Mouse (Mus musculus) limb, embryonic 15.5 days (tissue): ENCODE data around the gene Cntnap2. TPM values are rescaled to one million over a fixed set of nuclear protein-coding genes. Genes with fewer than 3 reads are reported as not detected.

Source experiments
- ATAC-seq: fragments of 200-750 bp; cut with Nextera tagmentation; 2 replicates; pipeline ENCODE4 v1.8.0; 2017; ENCODE audit warnings: low read depth, moderate TSS enrichment; ENCODE audit not compliant: insufficient number of reproducible peaks, low FRiP score, low TSS enrichment
- H3K27ac ChIP-seq: fragments of 300-500 bp; sonication (generic); 2 replicates; pipeline ENCODE4 v1.5.1; 2015; ENCODE audit warnings: moderate library complexity, mild to moderate bottlenecking, inconsistent platforms
- H3K27me3 ChIP-seq: fragments of 300-500 bp; sonication (generic); 2 replicates; pipeline ENCODE4 v1.6.1; 2015; ENCODE audit warnings: inconsistent platforms
- H3K36me3 ChIP-seq: fragments of 300-500 bp; sonication (generic); 2 replicates; pipeline ENCODE4 v1.6.1; 2015; ENCODE audit warnings: inconsistent platforms
- H3K4me1 ChIP-seq: fragments of 300-500 bp; sonication (generic); 2 replicates; pipeline ENCODE4 v1.6.1; 2015; ENCODE audit warnings: inconsistent platforms
- H3K4me2 ChIP-seq: fragments of 300-500 bp; sonication (generic); 2 replicates; pipeline ENCODE4 v1.6.1; 2015; ENCODE audit warnings: mild to moderate bottlenecking, inconsistent platforms
- H3K4me3 ChIP-seq: fragments of 300-500 bp; sonication (generic); 2 replicates; pipeline ENCODE4 v1.5.1; 2015; ENCODE audit warnings: mild to moderate bottlenecking, inconsistent platforms
- H3K9ac ChIP-seq: fragments of 300-500 bp; sonication (generic); 2 replicates; pipeline ENCODE4 v1.6.1; 2015; ENCODE audit warnings: inconsistent platforms
- H3K9me3 ChIP-seq: fragments of 300-500 bp; sonication (generic); 2 replicates; pipeline ENCODE4 v1.6.1; 2016; ENCODE audit warnings: inconsistent platforms
- WGBS: fragments of 180-500 bp; shearing (Covaris S2); methylation state at CpG from one replicate; pipeline ENCODE4 v1.1.7; 2015; 5-methylcytosine and 5-hydroxymethylcytosine counted together
- polyA plus RNA-seq: library from polyadenylated mRNA; unstranded; fragments of >200 nt; fragmentation: Nextera tagmentation; extraction: Ambion mirVana; gene quantifications from 2 replicates; pipeline ENCODE4 v1.2.1, GENCODE M21; 2015

Cntnap2 gene
- polyA plus RNA-seq, 1 experiment from 2014 or later, result 1.9 TPM

GRCm38 (mm10) chr6:46166837-46167236 lies 1107.7 kb downstream of the Cntnap2 start:
- Histone ChIP-seq H3K9me3 (no peaks in the 10 kb centered on the region), H3K27me3 (no peaks in the 10 kb centered on the region), H3K36me3 (no peaks in the 10 kb centered on the region), H3K4me2 (no peak overlapping the region), H3K4me3 (no peak overlapping the region), H3K4me1 (no peaks in the 10 kb centered on the region), H3K9ac (no peak overlapping the region), H3K27ac (no peak overlapping the region)
- ATAC-seq, result no peak
- WGBS, result 71% methylated on average over 1 of the region's 1 CpGs

GRCm38 (mm10) chr6:46197298-46197697 lies 1138.1 kb downstream of the Cntnap2 start:
- H3K36me3 ChIP-seq, result no peaks in the 10 kb centered on the region
- no peaks in the 10 kb centered on the region for H3K4me1 ChIP-seq
- H3K4me3 ChIP-seq, result no peak overlapping the region
- 84% methylated on average over 2 of the region's 2 CpGs for WGBS
- no peak overlapping the region for H3K4me2 ChIP-seq
- H3K9ac ChIP-seq, result no peak overlapping the region
- no peaks in the 10 kb centered on the region for H3K27me3 ChIP-seq
- no peak for ATAC-seq
- H3K27ac ChIP-seq, result no peak overlapping the region
- H3K9me3 ChIP-seq, result no peaks in the 10 kb centered on the region

GRCm38 (mm10) chr6:46201828-46202227 lies 1142.7 kb downstream of the Cntnap2 start:
- Histone ChIP-seq H3K4me2 (no peak overlapping the region), H3K9me3 (no peaks in the 10 kb centered on the region), H3K4me1 (no peaks in the 10 kb centered on the region), H3K27me3 (no peaks in the 10 kb centered on the region), H3K27ac (no peak overlapping the region), H3K9ac (no peak overlapping the region), H3K4me3 (no peak overlapping the region), H3K36me3 (no peaks in the 10 kb centered on the region)
- 67% methylated on average over 4 of the region's 4 CpGs for WGBS
- ATAC-seq, result no peak

- Histone ChIP-seq H3K27ac (no peak overlapping the region), H3K4me1 (no peaks in the 10 kb centered on the region), H3K9me3 (no peaks in the 10 kb centered on the region), H3K4me3 (no peak overlapping the region), H3K9ac (no peak overlapping the region), H3K27me3 (no peaks in the 10 kb centered on the region), H3K36me3 (no peaks in the 10 kb centered on the region), H3K4me2 (no peak overlapping the region)
- no peak for ATAC-seq
- WGBS, result 61% methylated on average over 2 of the region's 2 CpGs
Measured at GRCm38 (mm10) chr6:46205531-46205930, 1146.4 kb downstream of the Cntnap2 start.

GRCm38 (mm10) chr6:46232889-46233288 lies 1173.7 kb downstream of the Cntnap2 start:
- H3K4me3 ChIP-seq, result no peak overlapping the region
- ATAC-seq, result no peak
- no peaks in the 10 kb centered on the region for H3K9me3 ChIP-seq
- H3K4me2 ChIP-seq, result no peak overlapping the region
- no peak overlapping the region for H3K9ac ChIP-seq
- H3K4me1 ChIP-seq, result no peaks in the 10 kb centered on the region
- 96% methylated on average over 1 of the region's 1 CpGs for WGBS
- no peak overlapping the region for H3K27ac ChIP-seq
- no peaks in the 10 kb centered on the region for H3K27me3 ChIP-seq
- no peaks in the 10 kb centered on the region for H3K36me3 ChIP-seq

- Histone ChIP-seq H3K4me1 (no peaks in the 10 kb centered on the region), H3K4me3 (no peak overlapping the region), H3K36me3 (no peaks in the 10 kb centered on the region), H3K9me3 (no peaks in the 10 kb centered on the region), H3K27me3 (no peaks in the 10 kb centered on the region), H3K9ac (no peak overlapping the region), H3K27ac (no peak overlapping the region), H3K4me2 (no peak overlapping the region)
- ATAC-seq, result no peak
- WGBS, result 63% methylated on average over 2 of the region's 2 CpGs
Measured at GRCm38 (mm10) chr6:46240349-46240748, 1181.2 kb downstream of the Cntnap2 start.

GRCm38 (mm10) chr6:46263171-46263570 lies 1204.0 kb downstream of the Cntnap2 start:
- Histone ChIP-seq H3K4me3 (no peak overlapping the region), H3K9ac (no peak overlapping the region), H3K4me2 (no peak overlapping the region), H3K27ac (no peak overlapping the region), H3K36me3 (no peaks in the 10 kb centered on the region), H3K4me1 (no peaks in the 10 kb centered on the region), H3K9me3 (no peaks in the 10 kb centered on the region), H3K27me3 (no peaks in the 10 kb centered on the region)
- ATAC-seq, result no peak
- 45% methylated on average over 1 of the region's 1 CpGs for WGBS

- Histone ChIP-seq H3K4me2 (no peak overlapping the region), H3K27me3 (no peaks in the 10 kb centered on the region), H3K4me3 (no peak overlapping the region), H3K9me3 (no peaks in the 10 kb centered on the region), H3K9ac (no peak overlapping the region), H3K27ac (no peak overlapping the region), H3K4me1 (no peaks in the 10 kb centered on the region), H3K36me3 (no peaks in the 10 kb centered on the region)
- 64% methylated on average over 5 of the region's 5 CpGs for WGBS
- no peak for ATAC-seq
Measured at GRCm38 (mm10) chr6:46346946-46347345, 1287.8 kb downstream of the Cntnap2 start.

GRCm38 (mm10) chr6:46361091-46361490 lies 1301.9 kb downstream of the Cntnap2 start:
- H3K4me1 ChIP-seq, result no peaks in the 10 kb centered on the region
- no peak overlapping the region for H3K9ac ChIP-seq
- no peak overlapping the region for H3K27ac ChIP-seq
- H3K36me3 ChIP-seq, result no peaks in the 10 kb centered on the region
- no peak overlapping the region for H3K4me3 ChIP-seq
- H3K4me2 ChIP-seq, result no peak overlapping the region
- 75% methylated on average over 2 of the region's 2 CpGs for whole genome bisulfite sequencing
- H3K27me3 ChIP-seq, result no peaks in the 10 kb centered on the region
- H3K9me3 ChIP-seq, result no peaks in the 10 kb centered on the region
- no peak for ATAC-seq

GRCm38 (mm10) chr6:46362156-46362555 lies 1303.0 kb downstream of the Cntnap2 start:
- no peaks in the 10 kb centered on the region for H3K4me1 ChIP-seq
- 92% methylated on average over 1 of the region's 1 CpGs for WGBS
- no peak overlapping the region for H3K27ac ChIP-seq
- H3K4me3 ChIP-seq, result no peak overlapping the region
- no peak overlapping the region for H3K9ac ChIP-seq
- H3K4me2 ChIP-seq, result no peak overlapping the region
- H3K36me3 ChIP-seq, result no peaks in the 10 kb centered on the region
- no peak for ATAC-seq
- H3K9me3 ChIP-seq, result no peaks in the 10 kb centered on the region
- H3K27me3 ChIP-seq, result no peaks in the 10 kb centered on the region

GRCm38 (mm10) chr6:46398725-46399589 lies 1339.8 kb downstream of the Cntnap2 start:
- ATAC-seq, result no peak
- no peaks in the 10 kb centered on the region for H3K4me1 ChIP-seq
- 65% methylated on average over 2 of the region's 2 CpGs for WGBS
- no peak overlapping the region for H3K4me3 ChIP-seq
- H3K9ac ChIP-seq, result no peak overlapping the region
- H3K27me3 ChIP-seq, result no peaks in the 10 kb centered on the region
- H3K36me3 ChIP-seq, result no peaks in the 10 kb centered on the region
- H3K4me2 ChIP-seq, result no peak overlapping the region
- no peaks in the 10 kb centered on the region for H3K9me3 ChIP-seq
- H3K27ac ChIP-seq, result no peak overlapping the region

GRCm38 (mm10) chr6:46414154-46414553 lies 1355.0 kb downstream of the Cntnap2 start:
- no peak for ATAC-seq
- Histone ChIP-seq H3K4me2 (no peak overlapping the region), H3K4me1 (no peaks in the 10 kb centered on the region), H3K27ac (no peak overlapping the region), H3K4me3 (no peak overlapping the region), H3K9ac (no peak overlapping the region), H3K9me3 (no peaks in the 10 kb centered on the region), H3K27me3 (no peaks in the 10 kb centered on the region), H3K36me3 (no peaks in the 10 kb centered on the region)

GRCm38 (mm10) chr6:46414562-46414961 lies 1355.4 kb downstream of the Cntnap2 start:
- H3K9me3 ChIP-seq, result no peaks in the 10 kb centered on the region
- no peak overlapping the region for H3K27ac ChIP-seq
- WGBS, result 70% methylated on average over 4 of the region's 4 CpGs
- no peak for ATAC-seq
- H3K27me3 ChIP-seq, result no peaks in the 10 kb centered on the region
- H3K4me3 ChIP-seq, result no peak overlapping the region
- no peak overlapping the region for H3K9ac ChIP-seq
- H3K4me2 ChIP-seq, result no peak overlapping the region
- H3K4me1 ChIP-seq, result no peaks in the 10 kb centered on the region
- no peaks in the 10 kb centered on the region for H3K36me3 ChIP-seq
